Mouse (Mus musculus) NIH3T3 (cell line): ENCODE data around the gene Olfr901.
"Not testable (repeated sequence)": the region's sequence is repeated elsewhere in the genome, so short reads cannot be mapped to it uniquely, and the experiment has no call there.

Source experiments
- DNase-seq: peaks from one replicate; pipeline ENCODE4 v3.0.0-alpha.2; 2012; ENCODE audit warnings: low read depth

The Olfr901 gene

GRCm38 (mm10) chr9:38429155-38429554 lies at the start of gene Olfr901:
TSS of gene Olfr901 (plus strand) at chr9:38429455.
- DNase-seq = no peak

- DNase-seq = no peak
These were observed 27.9 kb upstream of the Olfr901 start, which contains the start of gene Olfr147 for GRCm38 (mm10) chr9:38401398-38401797. TSS of gene Olfr147 (plus strand) at chr9:38401698.

DNA sequence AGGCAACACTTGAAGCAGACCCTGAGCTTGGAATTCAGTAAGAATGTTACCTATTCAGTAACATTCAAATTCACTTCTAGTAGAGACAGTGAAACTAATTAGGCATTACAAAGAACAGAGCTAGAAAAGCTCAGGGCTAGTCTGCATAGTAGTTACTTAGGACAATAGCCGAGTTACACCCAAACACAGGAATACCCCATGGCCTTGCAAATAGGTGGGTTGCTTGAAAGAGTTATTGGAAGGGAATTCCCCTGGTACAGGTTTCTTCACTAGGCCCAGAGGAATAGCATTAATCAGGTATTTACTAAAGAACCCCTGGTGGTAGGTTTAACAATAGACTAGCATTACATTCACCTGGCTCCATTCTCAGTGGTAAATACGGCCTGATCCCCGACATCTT lies 21.8 kb upstream of the Olfr901 start:
- not testable (repeated sequence) for DNase-seq

DNA sequence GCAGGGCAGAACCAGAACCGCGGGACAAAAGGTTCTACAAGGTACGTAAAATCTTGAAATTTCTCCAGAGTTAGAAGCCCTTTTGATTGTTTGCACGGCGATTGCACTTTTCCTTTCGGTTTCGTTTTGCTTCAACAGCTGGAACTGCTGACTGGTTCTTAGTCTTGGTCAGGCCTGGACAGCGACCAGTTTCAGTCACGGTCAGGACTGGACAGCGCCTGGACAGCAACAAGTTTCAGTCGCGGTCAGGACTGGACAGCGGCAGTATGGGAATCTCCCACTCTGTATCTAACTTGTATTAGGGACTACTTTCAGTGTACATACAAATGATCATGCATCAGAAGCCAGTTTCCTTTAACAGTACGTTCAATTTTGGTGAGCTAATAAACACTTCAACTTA lies 15.8 kb upstream of the Olfr901 start:
- not testable (repeated sequence) for DNase-seq

DNA sequence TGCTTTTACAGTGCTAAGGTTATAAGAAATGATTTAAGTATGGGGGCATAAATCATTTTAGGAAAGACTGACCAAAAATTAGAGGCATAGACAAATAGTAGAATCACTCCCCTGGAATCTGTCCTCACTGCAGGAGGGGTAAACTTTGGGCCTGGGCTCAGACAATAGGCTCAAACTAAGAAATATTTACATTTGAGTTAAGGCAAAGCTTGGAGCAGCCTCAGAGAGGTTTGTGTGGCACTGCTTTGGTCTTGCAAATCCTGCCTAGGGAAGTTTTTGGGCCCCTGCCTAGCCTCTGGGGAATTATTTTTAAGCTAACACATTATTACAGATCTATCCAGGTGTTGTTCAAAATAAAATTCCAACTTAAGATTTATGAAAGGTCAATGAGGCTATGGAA lies 5.5 kb upstream of the Olfr901 start:
- no peak for DNase-seq

DNA sequence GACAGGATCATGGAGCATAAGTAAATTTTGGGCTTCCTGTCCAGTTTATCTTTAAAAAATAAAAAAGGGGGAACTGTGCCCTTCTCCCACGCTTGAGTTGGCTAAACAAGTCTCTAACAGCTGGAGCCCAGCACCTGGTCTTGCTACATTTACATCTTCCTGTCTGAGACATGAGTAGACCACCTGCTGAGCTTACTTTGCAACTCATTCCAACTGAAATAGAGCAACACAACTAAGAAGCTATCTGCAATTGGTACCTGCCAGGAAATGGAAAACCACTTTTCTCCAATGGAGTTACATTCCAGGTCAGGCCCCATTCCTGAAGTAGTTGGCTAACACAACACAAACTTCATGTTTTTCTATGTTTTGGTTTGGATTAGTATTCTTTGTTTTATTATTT lies 2.2 kb upstream of the Olfr901 start:
- DNase-seq = no peak

GRCm38 (mm10) chr9:38447352-38447751 lies 18.1 kb downstream of the Olfr901 start, which contains the start of gene Olfr902:
TSS of gene Olfr902 (plus strand) at chr9:38447652.
- no peak for DNase-seq

DNA sequence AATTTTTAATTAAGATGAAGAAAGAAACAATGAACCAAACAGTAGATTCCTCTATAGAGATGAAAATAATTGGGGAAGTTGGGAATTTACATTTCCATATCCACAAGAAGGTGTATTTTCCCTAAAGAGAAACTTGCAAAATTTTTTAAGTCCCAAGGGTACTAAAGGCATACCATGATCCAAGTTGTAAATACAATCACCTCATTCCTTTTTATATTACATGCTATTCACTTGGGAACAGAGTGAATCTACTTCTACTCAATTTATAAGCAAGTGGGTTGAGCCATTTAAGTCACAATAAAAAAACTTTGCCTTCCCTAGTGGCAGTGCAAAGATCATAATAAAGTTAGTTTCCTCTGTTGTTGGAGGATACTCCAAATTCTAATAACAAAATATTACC lies 33.6 kb downstream of the Olfr901 start, which contains the start of gene Olfr904:
Gene Olfr904 (plus strand): TSS at position 301 of the 400 bp plus-strand sequence.
- DNase-seq = no peak

GRCm38 (mm10) chr9:38470807-38471206 lies 41.6 kb downstream of the Olfr901 start, which contains the start of gene Olfr905:
TSS of gene Olfr905 (plus strand) at chr9:38471107.
- DNase-seq = no peak
